Mouse (Mus musculus): ENCODE measurements around the gene Relch.
"Not testable (repeated sequence)": the region's sequence is repeated elsewhere in the genome, so short reads cannot be mapped to it uniquely, and the experiment has no call there.

Gene Relch

GRCm38 (mm10) chr1:105663171-105663961 is at the start of gene Relch, which contains the start of gene Pign:
TSS of gene Relch (plus strand) at chr1:105663861.
TSS of gene Pign (minus strand) at chr1:105663677.
- peak; percentile 100 for DNase-seq

- peak; percentile 38 for DNase-seq
Measured at GRCm38 (mm10) chr1:105630481-105630880, 33.2 kb upstream of the Relch start.

- DNase-seq, result no peak
Measured at GRCm38 (mm10) chr1:105644093-105644492, 19.6 kb upstream of the Relch start.

- no peak for DNase-seq
Measured at GRCm38 (mm10) chr1:105650650-105651049, 13.0 kb upstream of the Relch start.

GRCm38 (mm10) chr1:105653981-105654380 is 9.7 kb upstream of the Relch start:
- DNase-seq, result no peak

- peak; percentile 59 for DNase-seq
Measured at GRCm38 (mm10) chr1:105660015-105660414, 3.6 kb upstream of the Relch start.

- DNase-seq, result no peak
Measured at GRCm38 (mm10) chr1:105662820-105663170, 866 bp upstream of the Relch start.

- DNase-seq, result peak; percentile 12
Measured at GRCm38 (mm10) chr1:105663962-105664812, 526 bp downstream of the Relch start.

- no peak for DNase-seq
Measured at GRCm38 (mm10) chr1:105669700-105670099, 6.0 kb downstream of the Relch start.

GRCm38 (mm10) chr1:105674763-105675162 is 11.1 kb downstream of the Relch start:
- DNase-seq, result no peak

GRCm38 (mm10) chr1:105680587-105680986 is 16.9 kb downstream of the Relch start:
- DNase-seq, result peak; percentile 35

- no peak for DNase-seq
Measured at GRCm38 (mm10) chr1:105685501-105685900, 21.8 kb downstream of the Relch start.

GRCm38 (mm10) chr1:105695581-105695980 is 31.9 kb downstream of the Relch start:
- DNase-seq, result no peak

- no peak for DNase-seq
Measured at GRCm38 (mm10) chr1:105700984-105701530, 37.4 kb downstream of the Relch start.

GRCm38 (mm10) chr1:105709415-105709814 is 45.8 kb downstream of the Relch start:
- DNase-seq, result no peak

- peak; percentile 18 for DNase-seq
Measured at GRCm38 (mm10) chr1:105711227-105711626, 47.6 kb downstream of the Relch start.

GRCm38 (mm10) chr1:105712822-105713221 is 49.2 kb downstream of the Relch start:
- DNase-seq, result no peak

GRCm38 (mm10) chr1:105718358-105718757 is 54.7 kb downstream of the Relch start:
- DNase-seq, result no peak

- not testable (repeated sequence) for DNase-seq
Measured at GRCm38 (mm10) chr1:105729246-105729645, 65.6 kb downstream of the Relch start.

- DNase-seq, result no peak
Measured at GRCm38 (mm10) chr1:105735318-105735717, 71.7 kb downstream of the Relch start.

- no peak for DNase-seq
Measured at GRCm38 (mm10) chr1:105738334-105738733, 74.7 kb downstream of the Relch start.

- DNase-seq, result no peak
Measured at GRCm38 (mm10) chr1:105739493-105739892, 75.8 kb downstream of the Relch start.

- no peak for DNase-seq
Measured at GRCm38 (mm10) chr1:105742481-105742880, 78.8 kb downstream of the Relch start.

- peak; percentile 19 for DNase-seq
Measured at GRCm38 (mm10) chr1:105746444-105746843, 82.8 kb downstream of the Relch start.
